Mouse (Mus musculus) left cerebral cortex, adult 2 months (tissue): ENCODE results near the gene C5ar2. TPM values are rescaled to one million over a fixed set of nuclear protein-coding genes. Genes with fewer than 3 reads are reported as not detected.

Experiments
- DNase-seq, 2 experiments: peaks; one replicate each; pipeline ENCODE4 v3.0.0; 2021 to 2022; ENCODE audit warnings: low spot score in 2 of 2, mixed read lengths in 1 of 2; ENCODE audit errors: extremely low spot score in 1 of 2
- H3K27ac ChIP-seq: fragments of 200-600 bp; 2 replicates; pipeline ENCODE4 v1.8.1; 2022
- H3K4me3 ChIP-seq: fragments of 200-600 bp; 2 replicates; pipeline ENCODE4 v1.8.1; 2022
- CTCF ChIP-seq: fragments of 200-600 bp; IDR thresholded peaks from 2 replicates; pipeline ENCODE4 v1.8.1; 2022; ENCODE audit warnings: antibody characterized with exemption, mild to moderate bottlenecking, moderate library complexity
- intact Hi-C: fragments of 180-260 bp; cut with DNase I; formaldehyde crosslinking; loops from one replicate; pipeline ENCODE4 v1.15.1; 2025
- total RNA-seq, 2 experiments: library from RNA; stranded (reverse); gene quantifications; 2 replicates each; pipeline ENCODE4 v1.2.3; 2021

Gene C5ar2
- total RNA-seq, 2 experiments from 2014 or later, result 0.42 to 0.54 TPM

GRCm38 (mm10) chr7:16250687-16251086 lies 6.7 kb upstream of the C5ar2 start:
- TF ChIP-seq CTCF, result no peak
- DNase-seq, result no peak
- intact Hi-C loops, result no loop called here
- Histone ChIP-seq H3K27ac (no peak overlapping the region), H3K4me3 (no peak overlapping the region)

- H3K27ac ChIP-seq, result no peak overlapping the region
- H3K4me3 ChIP-seq, result no peak overlapping the region
- no peak for DNase-seq
- intact Hi-C loops, result loop anchor here (10.0 kb wide), 1 partner anchor 161 kb away; no protein-coding TSS in a partner anchor
- TF ChIP-seq CTCF, result no peak
These were observed 2.0 kb upstream of the C5ar2 start for GRCm38 (mm10) chr7:16245958-16246357.

GRCm38 (mm10) chr7:16242198-16242597 lies 1.8 kb downstream of the C5ar2 start:
- no peak for DNase-seq
- intact Hi-C loops, result loop anchor here (10.0 kb wide), 1 partner anchor 157 kb away; no protein-coding TSS in a partner anchor
- TF ChIP-seq CTCF, result no peak
- H3K4me3 ChIP-seq, result no peak overlapping the region
- no peak overlapping the region for H3K27ac ChIP-seq

- no peak overlapping the region for H3K27ac ChIP-seq
- TF ChIP-seq CTCF, result no peak; the same call in 1 of the 2 replicates
- no peak for DNase-seq
- intact Hi-C loops, result loop anchor here (10.0 kb wide), 1 partner anchor 157 kb away; no protein-coding TSS in a partner anchor
- no peak overlapping the region for H3K4me3 ChIP-seq
These were observed 2.2 kb downstream of the C5ar2 start for GRCm38 (mm10) chr7:16241787-16242186.

DNA sequence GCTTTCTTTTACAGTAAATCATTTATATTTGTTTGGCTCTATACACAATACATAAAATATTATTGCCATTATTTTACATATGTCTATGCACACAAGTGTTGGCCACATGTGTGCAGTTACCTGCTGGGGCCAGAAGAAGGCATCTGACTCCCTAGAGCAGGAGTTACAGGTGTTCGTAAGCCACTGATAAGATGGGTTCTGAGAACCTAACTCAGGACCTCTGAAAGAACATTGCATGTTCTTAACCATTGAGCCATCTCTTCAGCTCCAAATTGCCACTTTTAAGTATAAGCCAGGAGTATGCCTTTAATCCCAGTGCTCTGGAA lies 3.0 kb downstream of the C5ar2 start:
- no peak overlapping the region for H3K4me3 ChIP-seq
- intact Hi-C loops, result loop anchor here (10.0 kb wide), 1 partner anchor 156 kb away; no protein-coding TSS in a partner anchor
- no peak overlapping the region for H3K27ac ChIP-seq
- no peak for TF ChIP-seq CTCF
- no peak for DNase-seq

DNA sequence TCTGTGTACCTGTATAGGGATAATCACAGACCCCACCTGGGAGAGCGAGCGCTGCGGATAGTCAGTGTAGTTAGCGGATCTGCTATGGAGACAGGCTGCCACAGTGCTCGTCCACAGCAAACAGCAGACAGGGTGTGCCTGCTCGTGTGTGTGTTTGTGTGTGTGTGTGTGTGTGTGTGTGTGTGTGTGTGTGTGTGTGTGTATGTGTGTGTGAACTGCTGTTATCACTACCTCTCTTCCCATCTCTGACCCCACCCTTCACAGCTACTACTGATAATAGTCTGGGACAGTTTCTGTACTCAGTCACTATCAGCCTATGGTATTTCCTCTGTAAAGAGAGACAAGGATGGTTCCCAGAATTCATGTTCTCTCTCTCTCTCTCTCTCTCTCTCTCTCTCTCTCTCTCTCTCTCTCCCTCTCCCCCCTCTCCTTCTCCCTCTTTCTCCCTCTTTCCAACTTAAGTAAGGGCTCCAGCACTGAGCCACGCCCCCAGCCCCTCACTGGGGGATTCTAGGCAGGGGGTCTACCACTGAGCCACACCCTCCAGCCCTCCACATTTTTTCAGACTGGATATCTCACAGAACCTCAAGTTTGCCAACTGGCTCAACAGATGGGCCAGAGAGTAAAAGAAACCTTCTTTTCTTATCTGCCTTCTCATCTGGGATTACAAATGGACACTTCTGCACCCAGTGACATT lies 3.5 kb downstream of the C5ar2 start:
- Histone ChIP-seq H3K4me3 (no peak overlapping the region), H3K27ac (no peak overlapping the region)
- intact Hi-C loops, result loop anchor here (10.0 kb wide), 1 partner anchor 156 kb away; no protein-coding TSS in a partner anchor
- no peak for DNase-seq
- no peak for TF ChIP-seq CTCF

GRCm38 (mm10) chr7:16239554-16239997 lies 4.4 kb downstream of the C5ar2 start:
- Histone ChIP-seq H3K4me3 (no peak overlapping the region), H3K27ac (no peak overlapping the region)
- intact Hi-C loops, result no loop called here
- no peak for TF ChIP-seq CTCF
- DNase-seq, result no peak

DNA sequence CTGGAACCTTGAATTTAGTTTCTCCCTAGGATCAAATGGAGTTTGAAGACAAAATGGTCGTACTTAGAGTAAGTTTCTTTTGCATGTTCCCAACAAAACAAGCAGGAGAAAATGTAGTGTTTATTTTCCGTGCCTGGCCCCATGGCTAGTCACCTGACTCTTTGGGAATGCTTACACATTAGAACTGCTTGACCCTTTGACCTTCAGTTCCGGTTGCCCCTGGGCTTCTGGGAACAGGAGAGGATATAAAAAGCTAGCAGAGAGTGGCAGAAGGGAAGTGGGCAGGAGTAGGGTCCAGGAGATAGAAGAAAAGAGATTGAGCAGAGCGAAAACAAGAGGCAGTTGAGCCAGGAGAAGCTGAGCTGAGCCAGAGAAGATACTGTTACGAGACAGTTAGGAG lies 14.1 kb downstream of the C5ar2 start:
- intact Hi-C loops, result no loop called here
- H3K27ac ChIP-seq, result no peak overlapping the region
- H3K4me3 ChIP-seq, result no peak overlapping the region
- no peak for TF ChIP-seq CTCF
- no peak for DNase-seq

DNA sequence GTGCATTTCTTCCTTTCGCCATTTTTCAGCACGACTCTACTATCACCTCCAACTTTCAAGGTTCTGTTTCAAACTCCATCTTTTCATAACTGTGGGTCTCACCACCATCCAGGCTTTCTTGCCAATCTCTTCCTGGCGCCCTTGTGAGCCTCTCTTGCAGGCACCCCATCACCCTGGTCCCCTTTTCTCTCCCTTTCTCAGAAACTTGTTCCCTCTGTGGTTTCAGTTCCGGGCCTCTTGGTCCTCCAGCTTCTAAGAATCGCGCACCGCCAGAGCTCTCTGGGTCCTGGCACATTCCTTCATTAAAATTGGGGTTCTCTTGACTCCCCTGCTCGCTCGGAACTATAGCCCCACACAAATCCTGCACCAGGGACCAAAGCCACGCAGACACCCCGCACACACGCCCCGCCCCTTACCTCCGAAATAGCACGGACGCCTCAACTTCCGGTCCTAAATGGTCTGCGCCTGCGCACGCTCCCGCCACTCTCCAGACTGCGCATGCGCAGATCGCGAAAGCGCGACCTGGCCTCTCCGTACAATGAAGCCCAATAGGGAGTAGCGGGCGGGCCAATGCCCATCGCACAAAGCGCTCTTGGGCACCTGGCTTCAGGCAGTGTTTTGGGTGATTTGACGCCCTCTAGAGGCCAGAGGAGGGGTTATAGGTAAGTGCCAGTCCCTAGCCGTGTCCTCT lies 22.2 kb downstream of the C5ar2 start, which contains the start of gene Dhx34:
TSS of gene Dhx34 (minus strand) at position 456 of the 691 bp plus-strand sequence.
- H3K4me3 ChIP-seq, result peak within 1 kb of the TSS; percentile 70
- peak; percentile 41 for TF ChIP-seq CTCF
- peak within 1 kb of the TSS; percentile 89 for H3K27ac ChIP-seq
- intact Hi-C loops, result no loop called here
- DNase-seq, result peak; percentile 95 to 97

DNA sequence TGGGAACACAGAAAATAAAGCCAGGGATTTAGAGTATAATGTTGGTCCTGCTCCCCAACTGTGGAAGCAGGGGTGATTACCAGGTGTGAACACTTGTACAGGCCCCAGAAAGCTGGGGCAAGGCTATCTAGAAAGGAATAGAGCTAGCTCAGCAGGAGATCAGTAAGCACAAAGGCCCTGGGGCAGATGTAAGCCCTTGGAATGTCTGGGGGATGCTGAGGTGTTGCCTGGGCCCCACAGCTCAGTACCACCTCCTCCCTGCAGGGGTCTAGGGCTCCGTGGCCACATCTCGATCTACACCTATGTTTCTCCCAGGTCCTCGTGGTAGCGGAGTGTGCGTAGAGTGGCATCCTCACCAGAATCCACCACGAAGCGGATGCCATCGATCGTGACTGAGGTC lies 30.0 kb downstream of the C5ar2 start:
- no peak overlapping the region for H3K4me3 ChIP-seq
- intact Hi-C loops, result no loop called here
- TF ChIP-seq CTCF, result no peak
- H3K27ac ChIP-seq, result no peak overlapping the region
- DNase-seq, result no peak

DNA sequence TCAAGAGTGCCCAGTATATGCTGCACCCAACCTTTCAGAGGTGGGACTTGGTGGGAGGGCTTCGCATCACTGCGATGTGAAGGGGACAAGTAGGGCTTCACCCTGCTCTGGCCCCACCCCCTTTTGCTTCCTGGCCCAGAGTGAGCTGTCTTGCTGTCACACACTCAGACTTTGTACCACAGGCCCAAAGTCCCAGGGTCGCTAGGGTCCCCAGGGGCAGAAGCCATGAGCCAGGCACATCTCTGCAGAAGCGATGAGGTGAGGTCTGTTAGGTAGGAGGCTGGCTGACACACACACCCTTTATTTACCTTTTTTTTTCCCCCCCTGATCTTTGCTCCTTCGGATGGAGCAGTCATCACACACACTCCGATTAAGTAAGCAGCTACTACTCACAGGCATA lies 30.8 kb downstream of the C5ar2 start:
- no peak for DNase-seq
- Histone ChIP-seq H3K27ac (no peak overlapping the region), H3K4me3 (no peak overlapping the region)
- TF ChIP-seq CTCF, result no peak
- intact Hi-C loops, result no loop called here

DNA sequence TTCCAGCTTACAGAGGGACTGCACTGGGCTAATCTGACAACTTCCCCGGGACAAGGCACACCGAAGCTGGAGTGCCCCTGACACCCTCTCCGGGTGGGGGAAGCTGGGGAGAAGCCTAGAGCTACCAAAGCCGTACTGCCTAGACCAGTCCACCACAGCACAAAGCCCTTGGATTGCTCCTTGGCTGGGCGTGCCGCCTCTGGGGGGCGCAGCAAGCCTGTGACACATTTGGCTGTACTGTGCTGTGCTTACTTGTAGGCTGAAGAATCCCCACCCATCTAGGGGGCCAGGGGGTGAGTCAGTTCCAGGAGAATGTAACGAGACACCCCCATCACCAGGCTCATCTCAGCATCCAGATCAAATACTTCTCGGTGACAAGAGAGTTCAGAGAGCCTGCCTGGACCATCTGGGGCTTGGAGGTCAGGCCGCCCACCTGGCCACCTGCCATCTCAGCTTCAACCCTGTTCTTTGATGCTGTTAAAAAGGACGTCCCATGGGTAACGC lies 33.0 kb downstream of the C5ar2 start:
- no peak for DNase-seq
- intact Hi-C loops, result no loop called here
- no peak; the same call in none of the 2 replicates for TF ChIP-seq CTCF
- Histone ChIP-seq H3K4me3 (no peak overlapping the region), H3K27ac (no peak overlapping the region)
